Mouse (Mus musculus): ENCODE measurements around the gene Cacna2d3. TPM values are rescaled to one million over a fixed set of nuclear protein-coding genes. Genes with fewer than 3 reads are reported as not detected.
A peak's percentile ranks its signal among the peaks of the same experiment; 100 is the strongest.

The Cacna2d3 gene
- total and polyA plus RNA-seq, 2 experiments from 2014 or later, result 0.19 TPM; not detected in 1

DNA sequence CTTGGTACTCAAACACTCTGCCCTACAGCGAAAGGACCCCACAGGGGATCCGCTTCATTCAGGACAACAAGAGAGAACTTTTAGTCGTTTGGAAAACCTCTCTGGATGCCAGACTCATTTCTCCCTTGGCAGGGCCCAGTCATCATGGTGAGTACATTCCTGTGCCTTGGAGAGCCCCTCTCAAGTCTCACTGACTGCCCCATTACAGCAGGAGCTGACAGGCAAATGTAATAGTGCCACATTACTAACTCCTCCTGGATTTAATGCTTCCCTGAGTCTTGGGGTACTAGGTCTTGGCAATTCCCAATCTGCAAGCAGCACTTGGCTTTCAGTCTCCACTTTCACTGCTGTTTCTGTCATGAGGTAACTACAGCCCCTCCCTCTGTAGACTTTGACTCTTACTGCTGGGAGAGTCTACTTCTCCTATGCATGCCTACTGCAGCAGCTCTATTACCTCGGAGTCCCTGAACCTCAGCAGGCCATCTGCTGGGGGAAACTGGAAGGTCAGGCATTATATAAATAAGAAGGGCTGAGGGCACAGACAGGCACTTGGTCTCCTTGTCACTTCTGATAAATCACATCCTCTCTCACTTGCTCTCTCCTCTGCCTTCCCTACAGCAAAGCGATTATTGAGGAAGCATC is 454.3 kb downstream of the Cacna2d3 start:
- Histone ChIP-seq H3K4me1 (ENCODE audit: control insufficient read depth, insufficient read depth) (no peaks in the 10 kb centered on the region), H3K4me3 (ENCODE audit: low read depth, low read length) (no peak overlapping the region), H3K9ac (replicated peaks; ENCODE audit: low read depth, low read length) (no peak overlapping the region), H3K9me3 (replicated peaks; ENCODE audit: control insufficient read depth, low read length) (no peaks in the 10 kb centered on the region), H3K4me2 (ENCODE audit: low read depth, low read length) (no peak overlapping the region), H3K27me3 (ENCODE audit: control insufficient read depth, insufficient read depth, low read length) (no peaks in the 10 kb centered on the region), H3K36me3 (replicated peaks; ENCODE audit: control insufficient read depth, insufficient read depth, low read length) (no peaks in the 10 kb centered on the region), H3K27ac (ENCODE audit: low read depth) (no peak overlapping the region)
- no peak for ATAC-seq (ENCODE audit: insufficient read depth, low read depth)
- TF ChIP-seq EP300 (IDR thresholded peaks at IDR 0.05; ENCODE audit: low read depth), result no peak
- peak; percentile 56 for TF ChIP-seq CTCF (IDR thresholded peaks at IDR 0.05; ENCODE audit: low read depth)
- peak; percentile 52 for DNase-seq (ENCODE audit: low spot score)
- WGBS, result 43% methylated on average over 5 of the region's 5 CpGs

DNA sequence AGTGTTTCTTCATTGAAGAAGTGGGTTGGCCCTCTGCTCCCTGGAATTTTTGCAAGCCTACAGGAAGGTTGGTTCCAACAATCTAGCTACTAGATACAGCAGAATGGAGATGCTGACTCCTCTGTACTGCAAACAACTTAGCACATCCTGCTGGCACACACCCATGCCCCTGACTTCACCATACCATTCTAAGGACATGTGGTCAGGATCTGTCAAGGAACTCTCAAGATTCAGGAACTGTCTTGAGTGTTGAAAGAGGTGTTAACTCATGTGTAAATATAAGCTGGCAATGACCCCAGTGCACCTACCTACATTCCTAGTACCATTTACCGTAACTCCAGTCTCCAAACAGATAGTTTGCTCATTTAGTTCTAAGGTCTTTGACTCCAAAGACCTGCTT is 461.0 kb downstream of the Cacna2d3 start:
- ATAC-seq (ENCODE audit: insufficient read depth, low read depth) (no peak), DNase-seq (ENCODE audit: low spot score) (no peak)
- Histone ChIP-seq H3K9ac (replicated peaks; ENCODE audit: low read depth, low read length) (no peak overlapping the region), H3K4me2 (ENCODE audit: low read depth, low read length) (no peak overlapping the region), H3K27me3 (ENCODE audit: control insufficient read depth, insufficient read depth, low read length) (no peaks in the 10 kb centered on the region), H3K9me3 (replicated peaks; ENCODE audit: control insufficient read depth, low read length) (peaks cover 4% of the 10 kb centered on the region), H3K36me3 (replicated peaks; ENCODE audit: control insufficient read depth, insufficient read depth, low read length) (no peaks in the 10 kb centered on the region), H3K27ac (ENCODE audit: low read depth) (no peak overlapping the region), H3K4me1 (ENCODE audit: control insufficient read depth, insufficient read depth) (no peaks in the 10 kb centered on the region), H3K4me3 (ENCODE audit: low read depth, low read length) (no peak overlapping the region)
- TF ChIP-seq CTCF (IDR thresholded peaks at IDR 0.05; ENCODE audit: low read depth) (no peak), EP300 (IDR thresholded peaks at IDR 0.05; ENCODE audit: low read depth) (no peak)
- 76% methylated on average over 1 of the region's 1 CpGs for WGBS

DNA sequence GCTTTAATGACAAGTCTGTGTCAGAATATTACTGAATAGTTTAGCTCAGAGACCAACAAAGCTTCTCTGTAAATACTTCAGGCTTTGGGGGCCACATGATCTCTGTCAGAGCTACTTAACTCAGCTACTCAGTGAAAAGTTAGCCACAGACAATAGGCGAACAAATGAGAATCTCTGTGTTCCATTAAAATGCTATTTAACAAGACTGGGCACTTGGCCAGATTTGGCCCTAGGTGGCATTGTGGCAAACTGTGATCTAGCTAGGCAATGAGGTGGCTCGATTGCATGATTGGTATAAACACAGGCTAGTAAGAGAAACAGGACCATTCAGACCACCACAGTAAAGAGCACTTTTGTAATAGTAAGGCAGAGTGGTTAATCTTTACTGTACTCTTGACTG is 478.1 kb downstream of the Cacna2d3 start:
- Histone ChIP-seq H3K36me3 (replicated peaks; ENCODE audit: control insufficient read depth, insufficient read depth, low read length) (no peaks in the 10 kb centered on the region), H3K27ac (ENCODE audit: low read depth) (no peak overlapping the region), H3K4me2 (ENCODE audit: low read depth, low read length) (no peak overlapping the region), H3K27me3 (ENCODE audit: control insufficient read depth, insufficient read depth, low read length) (no peaks in the 10 kb centered on the region), H3K4me3 (ENCODE audit: low read depth, low read length) (no peak overlapping the region), H3K9me3 (replicated peaks; ENCODE audit: control insufficient read depth, low read length) (peaks cover 6% of the 10 kb centered on the region; the same call in 1 of the 2 replicates), H3K9ac (replicated peaks; ENCODE audit: low read depth, low read length) (no peak overlapping the region), H3K4me1 (ENCODE audit: control insufficient read depth, insufficient read depth) (no peaks in the 10 kb centered on the region)
- ATAC-seq (ENCODE audit: insufficient read depth, low read depth) (no peak), DNase-seq (ENCODE audit: low spot score) (no peak)
- 61% methylated on average over 2 of the region's 2 CpGs for WGBS
- TF ChIP-seq CTCF (IDR thresholded peaks at IDR 0.05; ENCODE audit: low read depth), result no peak
- no peak for TF ChIP-seq EP300 (IDR thresholded peaks at IDR 0.05; ENCODE audit: low read depth)

DNA sequence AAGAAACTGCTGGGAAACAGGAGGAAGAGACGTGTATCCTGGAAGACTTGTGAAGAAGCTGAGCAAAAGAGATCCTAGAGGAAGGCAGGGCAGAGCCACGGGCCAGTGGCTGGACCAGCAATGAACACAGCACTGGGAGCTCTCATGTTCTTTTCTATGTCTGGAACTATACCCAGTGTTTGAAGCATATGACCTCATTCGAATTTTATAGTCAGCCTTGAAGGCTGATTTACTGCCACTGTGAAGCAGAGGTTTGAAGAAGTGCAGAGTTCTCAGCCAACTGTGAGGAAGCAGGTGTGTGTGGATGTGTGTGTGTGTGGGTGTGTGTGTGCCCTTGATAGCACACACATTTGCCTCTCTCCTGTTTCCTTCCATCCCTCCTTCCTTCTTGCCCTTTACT is 483.2 kb downstream of the Cacna2d3 start:
- no peak for ATAC-seq (ENCODE audit: insufficient read depth, low read depth)
- no peak overlapping the region for H3K27ac ChIP-seq (ENCODE audit: low read depth)
- WGBS, result 61% methylated on average over 3 of the region's 3 CpGs

DNA sequence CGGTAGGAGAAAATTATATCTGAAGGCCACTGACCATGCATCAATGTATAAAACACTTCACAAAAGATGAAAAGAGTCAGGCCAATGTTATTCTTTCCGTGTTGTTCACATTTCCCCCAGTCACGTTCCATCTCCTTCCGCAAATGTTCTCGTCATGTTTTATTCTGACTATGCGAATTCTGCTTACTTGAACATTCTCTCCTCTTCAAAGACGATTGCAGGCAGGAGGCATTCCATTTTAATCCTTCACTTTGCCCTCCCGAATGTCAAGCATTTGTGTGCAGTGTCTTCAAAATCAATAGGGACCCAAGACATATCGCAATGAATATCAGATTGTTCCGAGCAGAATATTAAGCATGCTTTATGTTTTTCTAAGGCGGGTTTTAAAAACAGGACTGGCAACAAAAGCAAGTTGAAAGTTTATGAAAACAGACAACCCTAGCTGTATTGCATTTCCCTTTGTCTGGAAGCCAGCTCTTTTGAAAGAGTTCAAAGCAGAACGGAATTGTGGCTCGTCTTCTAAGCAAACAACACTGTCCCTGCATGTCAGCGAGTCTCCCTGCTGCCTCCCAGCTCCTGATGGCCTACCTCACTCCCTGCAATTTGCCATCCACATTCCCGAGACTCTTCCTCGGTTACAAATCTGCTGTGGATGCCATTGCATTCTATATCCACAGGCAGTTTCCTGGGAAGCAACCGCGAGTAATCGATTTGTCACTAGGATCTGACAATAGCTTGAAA is 492.5 kb downstream of the Cacna2d3 start:
- TF ChIP-seq EP300 (IDR thresholded peaks at IDR 0.05; ENCODE audit: low read depth) (no peak), CTCF (IDR thresholded peaks at IDR 0.05; ENCODE audit: low read depth) (no peak)

More for the DNA sequence above, 483.2 kb downstream of the Cacna2d3 start:
- no peak for DNase-seq (ENCODE audit: low spot score)
- Histone ChIP-seq H3K9me3 (replicated peaks; ENCODE audit: control insufficient read depth, low read length) (no peaks in the 10 kb centered on the region), H3K4me1 (ENCODE audit: control insufficient read depth, insufficient read depth) (no peaks in the 10 kb centered on the region), H3K27me3 (ENCODE audit: control insufficient read depth, insufficient read depth, low read length) (no peaks in the 10 kb centered on the region), H3K9ac (replicated peaks; ENCODE audit: low read depth, low read length) (no peak overlapping the region), H3K4me3 (ENCODE audit: low read depth, low read length) (no peak overlapping the region), H3K36me3 (replicated peaks; ENCODE audit: control insufficient read depth, insufficient read depth, low read length) (no peaks in the 10 kb centered on the region), H3K4me2 (ENCODE audit: low read depth, low read length) (no peak overlapping the region)
- TF ChIP-seq EP300 (IDR thresholded peaks at IDR 0.05; ENCODE audit: low read depth) (no peak), CTCF (IDR thresholded peaks at IDR 0.05; ENCODE audit: low read depth) (no peak)

More for the DNA sequence above, 492.5 kb downstream of the Cacna2d3 start:
- WGBS, result 59% methylated on average over 19 of the region's 19 CpGs
- DNase-seq (ENCODE audit: low spot score) (no peak), ATAC-seq (ENCODE audit: insufficient read depth, low read depth) (no peak)
- Histone ChIP-seq H3K9ac (replicated peaks; ENCODE audit: low read depth, low read length) (no peak overlapping the region), H3K9me3 (replicated peaks; ENCODE audit: control insufficient read depth, low read length) (no peaks in the 10 kb centered on the region), H3K4me1 (ENCODE audit: control insufficient read depth, insufficient read depth) (no peaks in the 10 kb centered on the region), H3K4me3 (ENCODE audit: low read depth, low read length) (no peak overlapping the region), H3K27me3 (ENCODE audit: control insufficient read depth, insufficient read depth, low read length) (no peaks in the 10 kb centered on the region), H3K4me2 (ENCODE audit: low read depth, low read length) (no peak overlapping the region), H3K36me3 (replicated peaks; ENCODE audit: control insufficient read depth, insufficient read depth, low read length) (no peaks in the 10 kb centered on the region), H3K27ac (ENCODE audit: low read depth) (no peak overlapping the region)

All from heart, postnatal 0 days (tissue).